Mouse (Mus musculus): ENCODE measurements around the gene Foxn1.

The Foxn1 gene

DNA sequence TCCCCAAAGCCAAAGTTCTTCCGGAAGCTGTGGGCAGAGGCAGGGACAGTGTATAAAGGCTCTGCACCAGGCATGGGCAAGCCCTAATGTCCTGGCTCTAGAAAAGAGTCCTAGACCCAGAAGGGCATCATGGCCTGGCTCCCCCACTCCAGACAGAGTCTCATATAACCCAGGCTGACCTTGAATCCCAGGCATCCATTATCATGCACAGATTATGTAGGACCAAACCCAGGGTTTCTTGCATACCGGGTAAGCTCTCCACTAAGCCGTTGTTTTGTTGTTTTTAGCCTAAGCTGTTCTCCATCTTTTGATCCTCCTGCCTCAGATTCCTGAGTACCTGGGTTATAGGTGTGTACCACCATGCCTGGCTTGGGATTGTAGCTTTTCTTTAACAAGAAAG is 14.6 kb upstream of the Foxn1 start:
- DNase-seq (ENCODE audit: low spot score) = no peak

- peak; percentile 89 for DNase-seq (ENCODE audit: low spot score)
Measured at GRCm38 (mm10) chr11:78399680-78400079, 13.3 kb upstream of the Foxn1 start.

DNA sequence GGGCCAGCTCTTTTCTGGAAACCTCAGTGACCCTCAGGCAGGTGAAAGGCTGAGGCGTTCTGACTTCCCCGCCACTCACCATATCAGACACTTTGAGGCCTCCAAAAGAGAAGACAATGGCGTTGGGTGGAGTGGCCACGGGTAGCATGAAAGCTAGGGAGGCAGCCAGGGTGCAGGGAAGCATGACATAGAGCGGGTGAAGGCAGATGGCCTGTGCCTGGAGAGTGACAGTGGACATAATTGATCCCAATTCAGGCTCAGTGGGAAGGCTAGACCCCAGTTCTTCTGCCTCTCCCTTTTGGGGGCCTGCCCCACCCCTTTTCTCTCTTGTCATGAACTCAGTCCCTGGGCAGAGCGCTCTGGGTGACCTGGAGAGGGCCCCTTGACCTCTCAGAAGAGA is 11.9 kb upstream of the Foxn1 start:
- DNase-seq (ENCODE audit: low spot score) = no peak

DNA sequence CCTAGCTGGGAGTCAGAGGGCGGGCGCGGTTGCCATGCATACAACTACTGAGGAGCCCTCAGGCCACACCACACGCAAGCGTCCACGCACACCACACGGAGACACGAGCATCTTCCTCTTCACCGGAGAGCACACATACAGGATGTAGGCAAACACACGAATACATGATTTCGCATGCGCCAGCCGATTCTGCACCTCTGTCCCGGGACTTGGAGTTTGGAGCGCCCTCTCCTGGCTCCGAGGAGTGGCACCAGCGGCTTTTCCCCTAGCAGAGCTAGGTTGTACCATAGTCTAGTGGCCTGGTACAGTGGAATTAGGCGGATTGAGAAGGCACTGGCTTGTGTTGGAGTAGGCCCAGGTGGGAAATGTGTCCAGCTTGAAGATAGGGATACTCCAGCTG is 11.0 kb upstream of the Foxn1 start:
- peak; percentile 84 for DNase-seq (ENCODE audit: low spot score)

GRCm38 (mm10) chr11:78396950-78397349 is 10.6 kb upstream of the Foxn1 start:
- no peak for DNase-seq (ENCODE audit: low spot score)

- DNase-seq (ENCODE audit: low spot score) = no peak
Measured at GRCm38 (mm10) chr11:78392728-78393127, 6.4 kb upstream of the Foxn1 start.

GRCm38 (mm10) chr11:78385776-78386175 is 582 bp downstream of the Foxn1 start:
- no peak for DNase-seq (ENCODE audit: low spot score)

DNA sequence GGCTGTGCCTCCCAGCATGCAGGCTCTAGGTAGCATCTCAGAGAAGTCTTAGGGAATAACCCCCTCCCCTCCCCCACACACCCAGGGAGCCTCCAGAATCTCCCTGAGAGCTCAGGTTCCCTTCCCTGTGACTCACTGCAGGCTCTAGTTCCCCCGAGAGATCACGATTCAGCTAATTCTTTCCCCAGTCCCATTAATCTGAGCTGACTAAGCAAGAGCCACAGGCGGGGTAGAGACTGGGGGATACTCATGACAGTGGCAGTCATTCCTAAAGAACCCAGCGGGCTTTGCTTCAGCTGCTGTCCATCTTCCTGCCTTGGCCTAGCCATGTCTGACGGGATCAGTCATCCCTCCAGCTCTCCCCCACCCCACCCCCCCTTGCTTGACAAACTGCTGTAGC is 3.7 kb downstream of the Foxn1 start:
- DNase-seq (ENCODE audit: low spot score) = no peak

GRCm38 (mm10) chr11:78382286-78382685 is 4.1 kb downstream of the Foxn1 start:
- no peak for DNase-seq (ENCODE audit: low spot score)

- DNase-seq (ENCODE audit: low spot score) = no peak
Measured at GRCm38 (mm10) chr11:78380996-78381395, 5.4 kb downstream of the Foxn1 start.

- no peak for DNase-seq (ENCODE audit: low spot score)
Measured at GRCm38 (mm10) chr11:78380351-78380750, 6.0 kb downstream of the Foxn1 start.

DNA sequence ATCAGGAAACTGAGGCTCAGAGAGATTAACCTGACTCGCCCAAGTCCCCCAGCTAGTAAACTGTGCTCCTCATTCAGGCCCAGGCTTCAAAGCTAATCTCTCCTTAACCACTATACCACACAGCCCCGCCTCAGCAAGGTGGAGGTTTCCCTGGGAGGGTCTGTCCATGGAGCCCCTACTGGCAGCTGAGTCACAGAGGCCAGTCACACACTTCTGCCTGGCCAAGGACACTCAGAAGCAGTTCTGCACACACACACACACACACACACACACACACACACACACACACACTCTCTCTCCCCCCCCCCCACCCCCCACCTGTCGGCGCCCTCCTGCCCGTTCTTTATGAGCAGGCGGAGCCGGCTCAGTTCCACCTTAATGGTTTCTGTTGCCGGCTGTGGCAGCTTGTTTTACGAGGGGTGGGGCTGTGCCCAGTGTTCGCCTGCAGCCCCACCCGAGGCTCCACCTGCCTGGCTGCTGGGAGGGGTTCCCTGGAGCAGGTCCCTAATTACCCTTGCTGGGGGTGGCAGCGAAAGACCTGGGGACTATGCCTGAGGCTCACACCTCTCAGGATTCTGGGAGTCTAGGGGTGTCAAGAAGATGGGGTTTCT is 8.7 kb downstream of the Foxn1 start:
- no peak for DNase-seq (ENCODE audit: low spot score)

- no peak for DNase-seq (ENCODE audit: low spot score)
Measured at GRCm38 (mm10) chr11:78374147-78374546, 12.2 kb downstream of the Foxn1 start.

DNA sequence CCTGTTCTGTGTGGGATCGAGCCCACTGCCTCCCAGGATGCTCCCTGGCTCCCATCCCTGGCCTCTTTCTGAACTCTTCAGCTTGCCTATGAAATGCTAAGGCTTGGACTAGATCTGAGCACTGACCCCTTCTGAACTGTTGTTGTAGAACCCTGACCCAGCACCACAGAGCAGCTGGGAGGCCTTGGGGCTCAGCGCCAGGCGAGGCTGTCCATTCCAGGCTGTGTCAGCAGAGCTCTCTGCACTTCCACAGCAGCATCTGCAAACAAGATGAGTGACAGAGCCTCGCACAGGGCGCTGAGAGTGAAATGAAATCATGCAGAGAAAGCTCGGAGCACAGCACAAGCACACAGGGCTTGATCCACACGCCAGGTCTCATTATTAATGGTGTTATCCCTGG is 13.7 kb downstream of the Foxn1 start:
- peak; percentile 66 for DNase-seq (ENCODE audit: low spot score)

DNA sequence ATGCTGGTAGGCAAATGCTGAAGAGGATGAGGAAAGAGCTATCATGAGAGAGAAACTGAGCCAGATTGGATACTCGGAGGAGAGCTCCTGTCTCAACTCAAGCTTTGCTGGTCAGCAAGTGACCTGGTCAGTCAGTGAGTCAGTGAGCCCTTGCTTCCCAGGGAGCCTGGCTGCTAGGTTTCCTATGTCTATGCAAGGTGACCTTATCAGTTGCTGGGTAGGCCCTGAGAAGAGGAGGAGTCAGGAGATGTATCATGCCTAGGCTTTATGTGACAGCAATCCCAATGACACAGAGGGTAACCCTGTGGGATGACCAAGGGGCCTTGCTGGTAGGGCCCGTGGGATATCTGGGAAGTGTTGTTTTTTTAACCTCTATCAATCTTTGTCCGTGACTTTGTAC is 14.2 kb downstream of the Foxn1 start:
- no peak for DNase-seq (ENCODE audit: low spot score)

GRCm38 (mm10) chr11:78371711-78372110 is 14.6 kb downstream of the Foxn1 start:
- no peak for DNase-seq (ENCODE audit: low spot score)

DNA sequence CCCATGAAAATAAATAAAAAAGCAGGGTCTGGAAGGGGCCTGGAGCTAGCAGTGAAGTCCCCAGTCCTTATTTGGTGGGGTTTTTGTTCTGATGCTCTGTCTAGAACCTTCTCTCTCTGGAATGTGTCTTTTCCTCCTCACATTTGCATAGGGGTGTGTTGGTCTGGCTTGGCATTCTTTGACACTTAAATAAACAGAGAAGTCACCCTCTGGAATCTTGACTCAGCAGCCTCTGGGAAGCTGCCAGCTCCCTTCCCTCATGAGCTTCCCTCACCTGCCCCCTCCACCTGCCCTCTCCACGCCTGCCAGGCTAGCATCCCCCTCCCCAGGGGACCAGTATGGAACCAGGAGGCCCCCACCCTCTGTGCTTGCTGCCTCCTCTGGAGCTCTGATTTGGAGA is 16.0 kb downstream of the Foxn1 start:
- DNase-seq (ENCODE audit: low spot score) = no peak

GRCm38 (mm10) chr11:78367456-78368225 is 18.7 kb downstream of the Foxn1 start:
- DNase-seq (ENCODE audit: low spot score) = no peak

DNA sequence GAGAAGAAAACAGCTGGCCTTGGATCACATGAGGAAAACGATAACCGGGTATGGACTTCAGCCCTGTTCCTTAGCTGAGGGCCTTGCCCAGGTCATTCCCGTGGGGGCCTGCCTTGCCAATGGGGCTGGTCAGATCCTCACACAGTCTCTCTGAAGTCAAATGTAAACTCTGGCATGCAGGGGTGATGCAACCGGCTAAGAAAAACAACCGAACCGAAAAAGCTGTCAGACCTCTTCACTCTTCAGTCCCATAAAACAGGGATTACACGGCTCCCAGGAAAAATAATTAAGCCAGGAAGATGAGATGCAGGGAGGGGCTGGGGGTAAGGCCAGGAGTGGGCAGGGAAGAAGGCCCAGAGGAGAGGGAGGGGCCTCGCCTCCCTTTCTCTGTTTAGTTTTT is 22.3 kb downstream of the Foxn1 start:
- DNase-seq (ENCODE audit: low spot score) = no peak

DNA sequence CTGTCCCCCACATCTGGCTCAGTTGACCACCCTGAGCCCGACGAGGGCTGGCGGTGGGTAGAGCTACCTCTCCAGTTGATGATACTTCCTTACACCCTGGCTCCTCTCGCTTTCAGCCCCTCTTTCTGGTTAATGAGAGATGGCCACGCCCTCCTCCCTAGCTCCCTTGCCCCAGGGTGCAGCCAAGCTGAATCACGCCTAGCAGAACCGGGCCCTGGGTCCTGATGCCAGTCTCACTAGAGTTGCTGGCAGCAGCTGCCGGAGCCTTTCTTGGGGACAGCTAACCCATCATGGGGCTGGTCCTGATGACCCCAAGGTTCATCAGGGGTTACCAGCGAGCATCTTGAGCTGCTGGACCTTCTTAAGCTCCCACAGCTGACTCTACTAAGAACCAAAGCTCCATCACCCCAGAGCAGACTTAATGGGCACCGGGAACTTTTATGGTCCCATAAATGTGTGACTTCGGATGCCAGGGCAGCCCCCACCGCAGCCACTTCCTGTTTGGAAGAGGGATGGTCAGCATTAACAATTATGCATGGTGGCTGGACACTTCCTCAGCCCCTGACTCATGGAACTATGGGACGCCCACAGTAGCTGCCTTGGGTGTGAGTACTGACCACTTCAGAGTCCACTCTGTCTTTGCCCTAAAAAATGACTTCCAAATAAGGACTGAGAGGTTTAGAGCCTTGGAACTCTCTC is 22.9 kb downstream of the Foxn1 start:
- DNase-seq (ENCODE audit: low spot score) = no peak

DNA sequence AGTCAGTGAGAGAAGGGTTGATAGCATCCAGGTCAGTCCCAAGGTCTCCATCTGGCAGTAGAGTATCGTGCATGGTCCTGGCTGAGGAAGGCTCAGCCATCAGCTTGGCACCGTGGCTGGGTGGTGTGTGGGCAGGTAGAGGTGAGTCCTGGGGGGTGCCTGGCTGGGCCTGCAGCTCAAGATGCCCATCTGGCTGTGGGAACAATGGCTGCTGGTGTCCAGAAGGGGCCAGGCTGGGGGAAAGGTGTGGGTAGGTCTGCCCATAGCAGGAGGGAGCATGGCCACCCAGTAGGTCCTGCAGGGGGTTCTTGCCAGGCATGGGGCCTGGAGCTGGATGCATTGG is 25.6 kb downstream of the Foxn1 start:
- no peak for DNase-seq (ENCODE audit: low spot score)

DNA sequence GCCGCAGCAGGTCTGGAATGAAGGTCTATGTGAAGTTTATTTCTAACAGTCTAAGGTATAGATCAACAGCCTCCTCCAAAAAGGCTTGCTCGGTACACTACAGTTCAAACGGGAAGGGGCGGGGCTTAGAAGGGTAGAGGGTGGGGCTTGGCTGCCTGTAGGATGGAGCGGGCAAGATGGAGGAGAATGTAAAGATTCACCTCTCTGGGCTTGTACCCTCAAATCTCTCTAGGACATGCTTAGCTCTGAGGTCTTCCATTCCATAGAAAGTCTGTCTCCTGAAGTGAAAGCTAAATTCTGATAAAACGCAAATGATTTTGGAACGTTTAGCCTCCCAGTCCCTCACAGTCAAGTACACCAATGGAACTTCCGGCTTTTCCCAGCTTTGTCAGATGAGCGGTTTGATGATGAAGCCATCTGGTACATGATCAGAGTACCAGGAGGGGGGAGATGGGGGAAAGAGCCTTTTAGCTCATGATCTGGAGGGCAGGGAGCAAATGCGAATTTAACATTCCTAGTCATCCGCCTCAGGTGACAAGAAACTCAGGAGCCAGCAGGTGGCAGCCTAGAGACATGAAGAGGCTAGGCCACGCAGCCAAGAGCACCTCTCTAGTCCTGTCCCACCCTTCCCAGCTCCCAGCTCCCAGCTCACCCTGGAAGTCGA is 26.1 kb downstream of the Foxn1 start:
- peak; percentile 91 for DNase-seq (ENCODE audit: low spot score)

Measured in testis, postnatal 10 days (tissue).